Mouse (Mus musculus): ENCODE data around the gene Ankrd28.

The Ankrd28 gene

DNA sequence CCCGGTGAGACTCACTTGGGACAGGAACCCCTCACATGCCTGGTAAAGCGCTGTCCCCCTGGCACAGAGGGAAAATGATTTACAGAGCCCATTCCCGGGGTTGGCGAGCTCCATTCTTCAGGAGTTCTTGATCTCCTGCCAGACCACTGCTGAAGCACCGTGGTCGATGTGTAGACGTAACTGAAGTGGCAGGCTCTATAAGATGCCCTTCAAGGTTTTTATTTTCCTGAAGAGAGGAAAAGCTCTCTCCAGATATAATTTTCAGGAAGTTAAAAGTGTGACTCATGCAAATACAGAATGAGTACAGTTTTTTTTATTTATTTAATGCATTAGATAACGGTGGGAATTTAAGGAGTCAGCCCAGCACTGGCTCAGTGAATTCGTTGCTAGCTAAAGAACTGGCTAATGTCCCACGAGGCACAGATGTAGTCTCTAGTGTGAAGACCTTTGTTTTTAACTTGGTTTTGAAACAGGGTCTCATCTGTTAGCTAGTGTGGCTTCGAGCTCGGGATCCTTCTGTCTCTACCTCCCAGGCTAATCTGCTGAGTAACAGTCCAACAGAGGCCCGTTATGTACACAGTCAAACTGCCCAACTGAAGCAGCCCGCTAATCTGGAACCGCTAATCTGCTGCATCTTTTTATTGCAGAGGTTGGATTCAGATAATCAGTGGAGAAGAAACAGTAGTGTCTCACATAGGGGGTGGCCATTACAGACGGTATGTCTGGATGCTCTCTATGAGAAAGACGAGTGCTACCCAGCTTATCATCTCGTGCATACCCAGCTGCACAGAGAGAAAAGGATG lies 166.2 kb downstream of the Ankrd28 start:
- DNase-seq, result no peak

DNA sequence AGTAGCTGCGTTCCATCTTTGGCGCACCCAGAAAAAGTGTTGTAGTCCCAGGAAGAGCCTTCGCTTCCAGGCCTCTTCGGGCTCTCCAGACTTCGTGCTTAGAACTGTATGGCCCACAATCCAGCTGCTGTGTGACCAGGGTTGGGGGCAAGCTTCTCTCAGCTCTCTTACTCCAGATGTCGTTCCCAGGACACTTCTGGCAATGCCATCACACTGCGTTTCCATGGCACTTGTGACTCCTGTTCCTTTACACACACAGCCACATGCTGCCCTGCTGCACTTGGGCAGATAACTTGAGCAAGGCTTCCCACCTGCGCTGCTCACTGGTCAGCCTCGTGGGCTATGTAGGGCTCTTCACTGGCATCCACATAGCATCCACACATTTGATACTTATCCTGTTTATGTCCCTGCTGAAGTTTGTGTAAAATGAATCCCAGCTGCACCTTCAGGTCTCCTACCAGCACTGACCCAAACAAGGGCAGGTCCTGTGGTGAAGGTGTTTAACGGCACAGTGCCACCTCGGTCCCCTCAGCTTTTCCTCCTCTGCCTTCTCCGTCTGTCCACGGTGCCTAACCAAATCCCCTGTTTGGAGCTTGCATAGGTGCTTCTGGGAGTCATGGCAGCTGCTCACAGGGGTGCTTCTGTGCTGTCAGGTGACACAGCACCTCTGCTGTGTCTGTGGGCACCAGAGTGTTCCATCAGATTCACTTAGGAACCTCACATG lies 166.9 kb downstream of the Ankrd28 start:
- no peak for DNase-seq

DNA sequence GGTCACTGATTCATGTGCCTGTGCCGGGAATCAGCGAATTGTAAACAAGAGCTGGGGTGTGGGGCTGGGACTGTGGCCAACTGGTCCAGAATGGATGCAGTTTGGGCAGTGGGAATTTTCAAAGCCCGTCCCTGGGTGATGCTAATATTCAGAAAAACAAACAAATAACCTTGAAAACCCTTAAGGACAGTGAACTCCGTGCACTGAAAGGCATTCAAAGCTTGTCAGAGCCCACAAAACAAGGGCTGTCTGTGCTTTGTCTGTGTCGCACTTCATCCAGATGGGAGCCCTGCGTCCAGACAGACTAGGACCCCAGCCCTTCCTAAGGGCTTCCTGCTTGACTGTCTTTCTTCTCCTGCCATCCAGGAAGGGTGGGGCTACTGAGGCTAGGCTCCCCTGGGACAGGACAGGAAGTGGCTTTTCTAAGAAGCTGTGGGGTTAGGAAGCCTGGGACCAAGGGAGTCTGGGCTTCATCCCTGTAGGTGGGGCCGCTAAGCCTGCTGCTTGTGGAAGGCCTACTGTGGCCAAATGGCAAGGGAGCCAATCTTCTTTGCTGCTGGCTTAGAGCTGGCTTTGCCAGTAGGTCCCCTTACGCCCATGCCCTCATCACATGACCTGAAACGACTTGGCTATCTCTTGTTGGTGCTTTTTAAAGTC lies 167.8 kb downstream of the Ankrd28 start:
- peak; percentile 84 for DNase-seq

DNA sequence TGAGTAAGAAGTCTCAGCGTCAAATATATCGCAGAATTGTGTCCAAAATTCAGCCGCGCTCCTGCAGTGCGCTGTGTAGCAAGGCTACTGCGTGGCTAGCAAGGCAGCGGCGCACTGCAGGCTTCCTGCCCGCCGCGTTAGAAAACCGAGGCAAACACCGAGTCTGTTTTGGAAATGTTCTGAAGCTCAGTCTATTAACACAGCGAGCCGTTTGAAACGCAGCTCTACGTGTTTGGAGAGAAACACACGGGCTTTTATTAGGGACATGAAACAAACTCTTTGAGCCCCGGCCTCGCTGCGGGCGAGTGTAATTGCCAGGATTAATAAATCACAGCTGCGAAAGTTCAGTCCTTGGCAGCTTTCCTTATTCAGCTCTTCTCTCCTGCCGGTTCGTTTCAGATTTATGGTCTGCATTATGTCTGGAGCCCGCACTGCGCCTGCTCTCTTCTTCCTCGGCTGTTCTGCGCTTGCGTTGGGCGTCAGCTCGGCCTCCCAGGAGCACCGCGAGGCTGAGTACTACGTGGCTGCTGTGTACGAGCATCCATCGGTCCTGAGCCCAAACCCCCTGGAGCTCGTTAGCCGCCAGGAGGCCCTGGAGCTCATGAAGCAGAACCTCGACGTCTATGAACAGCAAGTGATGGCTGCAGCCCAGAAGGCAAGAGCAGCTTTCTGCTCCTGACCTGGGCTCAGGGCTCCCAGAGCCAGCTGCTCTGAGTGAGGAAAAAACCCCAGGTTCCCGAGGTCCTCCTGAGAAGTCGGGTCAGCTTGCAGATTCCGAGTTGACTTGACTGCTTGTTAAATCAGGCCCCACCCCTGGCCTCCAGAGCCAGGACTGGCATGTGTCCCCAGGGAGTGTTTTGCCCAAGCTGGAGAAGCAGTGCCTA lies 168.5 kb downstream of the Ankrd28 start:
- peak; percentile 95 for DNase-seq

DNA sequence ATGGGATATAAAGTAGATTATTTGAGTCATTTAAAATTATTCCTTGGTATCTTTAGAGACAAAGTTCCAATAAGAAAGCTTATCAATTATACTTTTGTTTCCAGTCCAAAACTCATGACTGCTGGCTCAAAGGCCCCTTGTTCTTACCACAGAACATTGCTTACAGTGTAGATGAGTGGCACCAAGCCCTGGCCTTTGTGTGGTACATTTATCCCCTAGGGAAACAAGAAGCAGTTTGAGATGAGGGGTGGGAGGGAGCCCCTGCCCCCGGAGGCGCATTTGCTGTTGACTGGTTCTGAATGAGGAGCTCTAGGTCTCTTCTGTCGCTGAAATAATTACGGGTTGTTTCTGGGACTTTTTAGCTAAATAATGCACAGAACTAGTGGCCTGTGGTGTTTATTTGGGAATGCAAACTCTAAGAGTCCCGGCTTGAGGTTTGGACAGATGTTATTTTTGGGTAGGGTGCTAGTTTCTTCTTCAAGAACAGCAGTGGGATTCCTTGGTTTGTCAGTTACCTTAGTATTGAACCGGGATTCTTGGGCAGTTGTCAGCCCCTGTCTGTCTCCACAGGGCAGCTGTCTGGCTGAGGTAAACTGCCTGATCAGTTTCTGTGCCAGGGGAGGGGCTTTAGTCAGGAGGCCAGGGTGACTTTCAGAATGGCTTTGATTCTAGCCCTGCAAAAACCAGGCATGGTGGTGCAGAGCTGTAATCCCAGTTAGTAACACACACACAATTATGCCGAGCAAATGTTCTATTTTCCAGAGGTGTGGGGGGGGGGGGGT lies 169.9 kb downstream of the Ankrd28 start:
- no peak for DNase-seq

DNA sequence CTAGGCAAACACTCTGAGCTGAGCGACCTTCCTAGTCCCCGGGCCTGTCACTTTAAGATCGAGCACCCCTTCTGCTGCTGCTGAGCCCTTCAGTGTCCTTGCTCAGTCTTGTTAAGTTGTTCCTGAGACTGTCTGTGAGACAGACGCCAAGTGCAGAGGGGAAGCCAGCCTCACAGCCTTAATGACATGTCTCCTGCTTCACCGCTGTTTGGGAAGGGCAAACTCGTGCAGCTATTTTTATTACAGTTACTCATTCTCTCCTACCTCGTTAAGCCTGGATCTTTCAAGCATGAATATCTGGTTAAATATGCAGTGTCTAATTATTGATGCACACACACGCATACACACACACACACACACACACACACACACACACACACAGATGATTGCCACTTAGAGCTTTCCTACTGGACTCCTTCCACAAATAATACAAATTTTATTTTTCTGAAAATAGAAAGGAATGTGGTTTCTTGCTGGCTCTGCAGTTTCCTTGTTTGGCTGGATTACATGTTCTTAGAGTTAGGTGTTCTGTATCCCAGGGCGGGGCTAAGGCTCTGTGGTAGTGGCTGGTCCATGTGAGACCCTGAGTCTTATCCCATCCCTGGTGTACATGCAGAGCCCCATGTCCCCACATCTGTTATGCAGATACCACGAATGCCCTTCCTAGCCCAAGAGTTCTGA lies 170.8 kb downstream of the Ankrd28 start:
- DNase-seq, result peak; percentile 85

DNA sequence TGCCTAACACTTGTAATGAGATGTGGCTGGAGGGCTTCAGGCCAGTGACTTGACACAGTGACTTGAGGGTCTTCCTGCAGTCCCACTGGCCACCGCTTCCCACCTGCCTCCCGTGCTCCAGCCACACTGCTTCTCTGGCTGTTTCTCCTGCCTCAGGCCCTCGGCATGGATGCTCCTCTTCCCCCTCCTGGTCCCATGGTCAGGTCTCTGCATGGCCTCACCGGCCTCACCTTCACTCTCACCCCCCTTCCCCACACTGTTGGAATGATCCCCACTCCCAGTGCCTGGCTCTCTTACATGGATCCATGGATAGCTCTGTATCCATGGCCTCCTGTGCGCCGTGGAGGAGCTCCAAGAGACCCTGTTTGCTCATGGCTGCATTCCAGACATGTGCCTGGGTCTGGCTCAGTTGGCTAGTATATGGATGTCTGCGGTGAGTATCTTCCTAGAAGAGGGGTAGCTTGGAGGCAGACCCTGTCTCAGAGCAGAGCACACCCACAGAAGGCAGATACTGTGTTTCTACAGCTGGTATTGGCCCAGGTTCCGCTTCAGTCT lies 172.2 kb downstream of the Ankrd28 start:
- DNase-seq, result no peak

DNA sequence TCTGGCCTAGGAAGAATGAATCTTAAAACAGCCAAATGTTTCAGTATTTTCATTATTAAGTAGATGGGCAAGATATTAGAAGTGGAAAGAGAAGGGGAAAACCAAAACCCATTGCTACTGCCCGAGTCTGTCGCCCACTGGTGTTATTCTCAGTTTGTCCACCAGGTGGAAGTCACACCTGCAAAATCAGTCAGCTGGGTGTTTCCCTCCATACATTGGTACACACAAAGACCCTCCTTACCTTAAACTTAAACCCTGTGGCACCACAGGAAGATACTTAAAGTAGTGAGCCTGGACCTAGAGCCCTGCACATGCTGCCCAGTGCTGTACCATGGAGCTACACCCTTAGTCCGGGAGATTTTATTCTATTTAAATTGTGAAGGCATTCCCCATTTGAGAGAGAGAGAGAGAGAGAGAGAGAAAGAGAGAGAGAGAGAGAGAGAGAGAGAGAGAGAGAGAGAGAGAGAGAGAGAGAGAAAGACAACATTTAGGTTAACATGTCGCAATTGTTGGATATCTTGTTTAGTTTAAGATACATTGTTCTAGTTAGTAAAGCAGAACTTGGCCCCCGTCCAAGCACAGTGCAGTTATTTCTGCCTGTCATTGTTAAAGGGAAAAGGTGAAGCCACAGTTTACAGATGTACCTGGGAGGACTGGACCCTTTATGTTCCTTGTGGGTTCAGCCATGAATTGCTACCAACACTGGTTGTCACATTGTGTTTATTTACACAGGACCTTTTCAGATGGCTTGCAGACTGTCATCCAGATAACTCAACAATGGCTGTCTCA lies 173.4 kb downstream of the Ankrd28 start:
- DNase-seq, result peak; percentile 50

DNA sequence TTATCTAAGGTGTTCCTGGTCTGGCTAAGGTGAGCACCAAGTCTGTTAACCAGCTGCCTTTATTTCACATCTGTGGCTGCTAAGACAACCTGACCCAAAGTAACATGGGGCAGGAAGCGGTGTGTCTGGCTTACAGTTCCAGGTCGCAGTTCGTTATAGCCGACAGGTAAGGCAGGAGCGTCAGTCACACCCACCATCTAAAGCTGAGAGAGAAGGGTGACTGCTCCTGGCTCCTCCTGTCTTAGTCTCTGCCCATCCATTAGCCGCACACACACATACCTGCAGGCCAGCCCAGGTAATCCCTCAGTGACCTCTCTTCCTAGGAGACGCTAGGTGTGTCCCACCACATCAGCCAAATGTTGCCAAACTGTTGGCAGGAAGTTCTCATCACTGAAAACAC lies 174.1 kb downstream of the Ankrd28 start:
- no peak for DNase-seq

DNA sequence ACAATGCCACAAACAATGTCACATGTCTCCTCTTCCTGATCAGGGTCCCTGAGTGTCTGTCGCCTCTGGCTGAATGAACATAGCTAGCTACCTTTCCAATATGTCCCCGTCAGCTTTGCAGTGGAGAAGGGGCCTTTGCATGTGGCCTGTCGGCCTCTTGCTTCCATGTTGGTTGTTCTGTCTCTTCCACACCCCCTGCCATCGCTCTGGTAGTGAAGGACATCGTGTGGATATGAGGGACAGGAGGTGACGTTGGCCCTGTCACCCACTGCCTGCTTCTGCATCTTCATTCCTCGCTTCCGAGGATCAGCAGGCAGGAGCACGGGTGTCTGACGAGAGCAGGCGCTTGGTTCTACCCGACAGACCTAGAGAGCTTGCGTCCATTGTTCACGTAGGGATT lies 175.0 kb downstream of the Ankrd28 start:
- no peak for DNase-seq

DNA sequence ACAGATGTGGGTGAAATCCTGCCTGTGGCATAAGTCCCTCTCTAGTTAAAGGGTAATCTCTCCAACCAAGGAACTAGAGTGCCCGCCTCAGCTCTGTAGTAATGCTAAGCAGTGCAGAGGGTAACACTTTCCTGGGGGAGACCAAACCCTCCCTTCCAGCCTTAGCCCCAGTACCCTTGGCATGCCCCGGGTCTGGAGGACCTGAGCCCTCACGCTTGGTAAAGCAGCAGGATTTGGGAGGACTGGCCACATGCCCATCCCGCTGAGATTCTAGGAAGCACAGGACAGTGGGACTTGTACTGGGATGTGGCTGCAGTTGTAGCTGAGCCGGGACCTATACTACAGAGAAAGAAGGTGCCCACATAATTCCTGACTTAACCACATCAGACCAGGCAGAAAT lies 175.6 kb downstream of the Ankrd28 start:
- DNase-seq, result no peak

DNA sequence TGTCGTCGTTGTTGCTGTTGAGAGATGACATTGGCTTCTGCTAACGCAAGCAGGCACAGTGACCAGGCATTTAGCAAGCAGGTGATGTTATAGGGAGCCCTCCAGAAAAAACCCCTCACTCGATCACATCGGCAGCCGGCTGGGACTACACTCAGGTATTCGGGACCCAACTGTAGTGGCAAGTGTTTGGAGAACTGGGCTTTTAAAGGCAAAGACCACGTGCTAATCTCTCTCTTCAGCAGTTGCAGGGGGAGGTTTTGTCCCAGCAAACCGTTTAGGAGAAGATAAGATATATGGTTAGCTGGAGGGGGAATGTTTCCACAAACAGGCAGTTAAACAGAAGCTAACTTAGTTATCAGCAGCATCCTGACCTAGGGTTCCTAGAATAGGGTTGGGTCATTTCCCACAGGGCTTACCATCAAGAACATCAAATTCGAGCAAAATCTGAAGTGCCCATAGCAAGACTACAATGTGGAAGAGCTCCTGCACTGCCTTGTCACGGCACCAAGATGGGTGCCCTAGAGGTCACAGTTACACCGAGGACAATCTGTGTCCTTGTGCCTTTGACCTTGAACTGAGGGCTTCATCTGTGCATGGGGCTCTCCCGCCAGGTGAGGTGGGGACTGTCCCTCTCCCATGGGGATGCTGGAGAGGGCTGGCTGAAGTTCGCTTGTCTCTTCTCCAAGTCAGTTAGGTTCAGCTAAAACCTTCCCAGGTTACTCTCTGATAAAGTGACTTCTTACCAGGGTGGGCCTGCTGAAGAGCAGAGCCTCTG lies 177.2 kb downstream of the Ankrd28 start:
- no peak for DNase-seq

DNA sequence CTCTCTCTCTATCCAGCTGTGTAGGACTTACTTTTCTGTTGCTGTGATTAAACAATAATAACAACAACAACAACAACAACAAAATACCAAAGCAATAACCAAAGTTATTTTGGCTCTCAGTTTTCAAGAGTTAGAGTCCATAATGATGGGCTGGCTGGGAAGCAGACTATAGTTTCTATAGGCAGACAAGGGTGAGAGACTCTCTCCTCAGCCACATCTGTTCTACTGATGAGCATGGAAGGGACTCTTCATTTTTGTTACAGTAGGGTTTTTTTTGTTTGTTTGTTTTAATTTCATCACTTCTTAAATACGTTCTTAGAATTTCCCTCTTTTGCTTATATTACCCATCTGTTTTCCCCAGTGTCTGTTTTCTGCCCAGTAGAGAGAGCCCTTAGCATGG lies 177.8 kb downstream of the Ankrd28 start:
- no peak for DNase-seq

DNA sequence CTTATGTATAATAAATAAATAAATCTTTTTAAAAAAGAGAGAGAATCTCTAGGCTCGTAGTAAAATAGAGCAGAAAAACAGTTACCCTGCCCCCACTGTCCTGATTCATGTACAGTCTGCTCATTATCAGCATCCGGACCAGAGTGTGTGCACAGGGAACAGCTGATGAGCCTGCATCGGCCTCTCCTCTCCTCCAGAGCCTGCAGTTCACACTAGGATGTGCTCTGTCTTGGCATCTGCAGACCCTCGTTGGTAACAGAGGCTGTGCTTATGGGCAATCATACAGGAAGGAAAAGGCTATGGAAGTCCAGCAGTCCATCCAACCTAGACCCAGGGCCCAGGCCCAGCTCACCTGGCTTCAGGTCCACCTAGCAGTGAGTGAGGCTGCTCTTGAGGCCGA lies 178.3 kb downstream of the Ankrd28 start:
- DNase-seq, result no peak

DNA sequence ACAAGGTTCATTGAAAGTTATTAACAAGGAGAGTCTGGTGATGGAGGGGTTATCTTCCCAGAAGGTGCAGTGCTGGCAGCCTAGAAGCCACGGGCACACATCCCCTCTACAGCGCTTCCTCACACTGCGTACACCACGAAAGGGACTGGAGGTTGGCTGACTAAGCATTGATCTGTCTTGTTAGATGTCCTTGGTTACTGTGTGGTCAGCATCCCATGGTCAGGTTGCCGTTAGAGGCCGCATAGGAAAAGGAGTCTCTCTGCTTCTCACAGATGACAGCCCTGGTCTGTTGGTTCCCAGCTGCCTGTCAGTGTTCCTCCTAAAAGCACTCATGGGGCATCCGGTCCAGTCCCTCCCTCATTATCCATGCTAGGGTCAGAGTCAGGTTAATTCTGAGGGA lies 179.2 kb downstream of the Ankrd28 start:
- DNase-seq, result no peak

DNA sequence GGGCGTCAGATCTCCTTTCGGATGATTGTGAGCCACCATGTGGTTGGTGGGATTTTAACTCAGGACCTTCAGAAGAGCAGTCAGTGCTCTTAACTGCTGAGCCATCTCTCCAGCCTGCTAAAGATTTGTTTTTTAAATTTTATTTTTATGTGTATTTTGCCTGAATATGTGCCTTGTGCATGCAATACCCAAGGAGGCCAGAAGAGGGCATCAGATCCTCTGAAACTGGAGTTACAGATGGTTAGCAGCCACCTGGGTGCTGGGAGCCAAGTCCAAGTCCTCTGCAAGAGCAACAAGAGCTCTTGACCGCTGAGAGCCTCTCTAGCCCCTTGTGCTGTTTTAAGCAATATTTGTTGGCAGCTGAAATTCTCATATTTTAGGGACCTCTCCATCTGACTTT lies 180.1 kb downstream of the Ankrd28 start:
- no peak for DNase-seq

Measured in kidney, adult 11 months (tissue).